Mouse (Mus musculus): Measurements from ENCODE around the gene Tacr1.

DNA sequence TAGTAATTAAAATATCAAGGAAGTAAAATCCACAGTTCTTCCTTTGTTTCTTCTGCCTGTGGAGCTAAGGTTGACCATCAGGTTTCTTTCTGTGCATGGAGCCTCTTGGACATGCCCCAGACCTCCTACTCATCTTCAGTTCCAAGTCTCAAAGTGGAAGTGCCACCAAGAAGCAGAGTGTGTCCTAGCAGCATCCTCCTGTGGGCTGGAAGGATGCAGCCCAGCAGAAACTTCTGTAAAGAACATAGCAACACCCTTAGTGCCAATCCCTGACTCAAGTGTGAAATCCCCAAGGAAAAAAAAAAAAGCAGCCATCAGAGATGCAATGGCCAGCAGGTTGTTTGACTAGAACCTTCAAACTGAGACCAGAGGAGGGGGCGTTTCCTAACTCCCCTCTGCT lies 81.7 kb downstream of the Tacr1 start:
- TF ChIP-seq CTCF (conservative IDR thresholded peaks at IDR 0.05; ENCODE audit: insufficient read depth, insufficient read length, low read depth, low read length) (no peak), POLR2A (IDR thresholded peaks at IDR 0.05; ENCODE audit: low read depth, low read length) (no peak)

Measured in kidney, adult 2 months (tissue).